Mouse (Mus musculus) thymus, postnatal 36 days (tissue): ENCODE measurements around the gene Gprin1.

Experiments
- DNase-seq, 2 experiments: peaks; one replicate each; pipeline ENCODE4 v3.0.0; 2022; ENCODE audit warnings: mixed read lengths in 2 of 2

The Gprin1 gene

DNA sequence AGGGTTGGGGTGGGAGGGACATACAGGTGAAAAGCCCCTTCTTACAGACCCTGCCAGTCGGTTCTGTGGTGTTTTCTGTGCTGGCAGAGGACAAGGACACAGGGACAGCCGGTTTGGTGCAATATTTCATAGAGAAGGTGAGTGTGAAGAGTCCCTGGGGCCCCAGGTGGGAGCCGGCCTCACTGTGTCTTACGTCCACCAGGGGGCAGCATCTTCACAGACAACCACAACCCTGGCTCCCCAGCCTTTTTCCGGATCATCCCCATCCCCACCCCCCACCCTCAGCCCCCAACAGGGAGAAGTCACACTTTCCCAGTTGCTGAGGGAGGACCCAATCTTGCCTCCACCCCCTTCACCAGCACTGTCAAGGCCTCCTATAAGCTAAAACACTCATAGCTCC lies 32.8 kb downstream of the Gprin1 start:
- peak; percentile 37 for DNase-seq

GRCm38 (mm10) chr13:54714996-54715395 lies 34.7 kb downstream of the Gprin1 start:
- DNase-seq: no peak

DNA sequence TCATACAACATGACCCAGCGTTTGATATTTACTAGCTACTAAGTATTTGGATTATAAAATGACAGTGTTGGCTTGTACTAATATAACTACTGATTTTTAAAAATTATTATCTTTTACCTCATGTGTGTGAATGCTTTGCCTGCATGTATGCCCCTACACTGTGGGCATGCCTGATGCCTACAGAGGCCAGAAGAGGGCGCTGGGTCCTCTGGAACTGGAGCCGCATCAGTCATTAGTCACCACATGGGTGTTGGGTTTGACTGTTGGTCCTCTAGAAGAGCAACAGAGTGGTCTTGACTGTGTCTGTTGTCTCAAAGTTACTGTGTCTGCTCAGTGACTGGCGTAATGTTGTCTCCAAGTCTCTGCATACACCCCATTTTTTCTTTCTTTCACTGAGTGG lies 35.3 kb downstream of the Gprin1 start:
- DNase-seq: no peak

DNA sequence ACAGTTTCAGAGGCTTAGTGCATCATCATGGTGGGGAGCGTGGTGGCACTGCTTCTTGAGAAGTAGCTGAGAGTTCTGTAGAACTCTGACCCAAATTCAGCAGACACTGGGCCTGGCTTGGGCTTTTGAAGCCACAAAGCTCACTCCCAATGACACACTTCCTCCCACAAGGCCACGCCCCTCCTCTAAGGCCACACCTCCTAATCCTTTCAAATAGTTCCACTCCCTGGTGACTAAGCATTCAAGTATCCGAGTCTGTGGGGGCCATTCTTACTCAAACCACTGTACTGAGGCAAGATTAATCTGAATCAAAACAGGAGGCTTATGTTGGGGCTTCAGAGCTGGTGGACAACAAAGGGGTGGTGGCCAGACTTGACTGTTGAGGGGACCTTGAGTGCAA lies 38.8 kb downstream of the Gprin1 start:
- no peak for DNase-seq

- no peak for DNase-seq
These were observed 44.8 kb downstream of the Gprin1 start for GRCm38 (mm10) chr13:54704890-54705289.

GRCm38 (mm10) chr13:54702507-54702906 lies 47.2 kb downstream of the Gprin1 start:
- DNase-seq: no peak

- no peak for DNase-seq
These were observed 48.4 kb downstream of the Gprin1 start, which contains the start of gene Cdhr2 for GRCm38 (mm10) chr13:54701243-54701642. Cdhr2 (plus strand) TSS chr13:54701461.

GRCm38 (mm10) chr13:54695479-54696230 lies 54.0 kb downstream of the Gprin1 start:
- no peak for DNase-seq

DNA sequence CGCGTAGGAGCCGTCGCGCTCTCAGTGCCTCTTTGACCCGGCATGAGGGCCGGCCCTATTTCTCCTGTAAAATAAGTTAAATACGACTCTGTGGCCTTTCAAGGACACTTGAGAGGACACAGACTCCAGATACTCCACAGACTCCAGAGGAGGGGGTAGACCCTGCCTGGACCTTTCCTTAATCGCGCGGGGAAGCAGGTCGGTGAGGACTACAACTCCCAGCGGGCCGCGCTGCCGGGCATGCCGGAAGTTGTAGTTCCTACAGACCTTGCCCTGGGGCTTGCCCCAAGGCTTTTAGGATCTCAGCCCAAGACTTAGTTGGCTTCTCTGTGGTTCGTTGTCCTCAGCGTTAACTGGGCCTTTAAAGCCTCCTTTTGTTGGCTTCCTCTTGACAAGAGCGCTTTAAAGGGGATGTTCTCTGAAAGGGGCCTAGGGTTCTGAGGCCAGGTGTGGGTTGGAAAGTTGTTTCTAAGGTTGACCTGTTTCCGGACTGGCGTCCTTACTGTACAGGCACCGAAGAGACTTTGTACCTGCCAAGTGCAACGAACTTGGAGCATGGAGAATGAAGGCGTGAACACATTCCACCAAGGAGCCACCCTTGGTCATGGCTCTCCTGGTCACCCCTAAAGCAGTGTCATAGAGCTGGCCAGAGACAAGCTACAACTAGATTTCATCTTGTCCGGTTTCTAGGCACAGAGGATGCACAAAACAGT lies 55.2 kb downstream of the Gprin1 start:
- peak; percentile 90 to 91 for DNase-seq

DNA sequence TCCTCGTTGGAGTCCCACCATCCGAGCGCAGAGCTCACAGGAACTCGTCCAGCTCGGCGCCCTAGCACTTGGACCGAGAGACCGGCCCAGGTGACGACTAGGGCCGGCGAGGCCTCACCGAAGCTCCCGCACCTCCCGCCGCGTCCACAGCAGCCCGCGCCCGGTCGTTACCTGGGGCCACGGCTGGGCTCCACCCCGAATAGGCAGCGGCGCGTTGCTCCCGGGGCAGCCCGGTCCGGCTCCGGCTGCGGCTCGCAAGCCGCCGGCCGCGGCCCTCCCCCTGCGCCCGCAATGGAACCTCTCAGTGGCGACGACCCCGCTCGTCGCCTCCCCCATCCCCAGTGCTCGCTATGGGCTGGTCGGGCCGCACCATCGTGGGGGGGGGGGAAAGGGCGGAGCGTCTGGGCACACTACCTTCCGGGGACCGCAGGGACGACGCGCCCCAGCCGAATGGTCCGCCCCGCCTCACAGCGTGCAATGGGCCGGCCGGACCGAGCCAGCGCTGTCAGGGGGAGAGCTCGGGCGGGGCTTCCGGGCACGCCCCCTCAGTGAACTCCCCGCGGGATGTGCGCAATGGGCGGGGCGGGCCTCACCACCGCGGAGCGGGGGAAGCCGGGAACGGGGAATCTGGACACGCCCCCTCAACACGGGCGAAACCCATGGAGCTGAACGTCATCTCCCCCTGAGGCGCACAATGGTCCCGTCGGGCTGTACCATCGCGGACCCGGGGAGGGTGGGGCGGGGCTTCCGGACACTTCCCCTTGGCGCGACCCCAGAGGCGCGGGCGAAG lies 55.9 kb downstream of the Gprin1 start, which contains the start of gene Rnf44:
Gene Rnf44 (minus strand): TSS at position 350 of the 790 bp plus-strand sequence.
- peak; percentile 98 to 99 for DNase-seq

DNA sequence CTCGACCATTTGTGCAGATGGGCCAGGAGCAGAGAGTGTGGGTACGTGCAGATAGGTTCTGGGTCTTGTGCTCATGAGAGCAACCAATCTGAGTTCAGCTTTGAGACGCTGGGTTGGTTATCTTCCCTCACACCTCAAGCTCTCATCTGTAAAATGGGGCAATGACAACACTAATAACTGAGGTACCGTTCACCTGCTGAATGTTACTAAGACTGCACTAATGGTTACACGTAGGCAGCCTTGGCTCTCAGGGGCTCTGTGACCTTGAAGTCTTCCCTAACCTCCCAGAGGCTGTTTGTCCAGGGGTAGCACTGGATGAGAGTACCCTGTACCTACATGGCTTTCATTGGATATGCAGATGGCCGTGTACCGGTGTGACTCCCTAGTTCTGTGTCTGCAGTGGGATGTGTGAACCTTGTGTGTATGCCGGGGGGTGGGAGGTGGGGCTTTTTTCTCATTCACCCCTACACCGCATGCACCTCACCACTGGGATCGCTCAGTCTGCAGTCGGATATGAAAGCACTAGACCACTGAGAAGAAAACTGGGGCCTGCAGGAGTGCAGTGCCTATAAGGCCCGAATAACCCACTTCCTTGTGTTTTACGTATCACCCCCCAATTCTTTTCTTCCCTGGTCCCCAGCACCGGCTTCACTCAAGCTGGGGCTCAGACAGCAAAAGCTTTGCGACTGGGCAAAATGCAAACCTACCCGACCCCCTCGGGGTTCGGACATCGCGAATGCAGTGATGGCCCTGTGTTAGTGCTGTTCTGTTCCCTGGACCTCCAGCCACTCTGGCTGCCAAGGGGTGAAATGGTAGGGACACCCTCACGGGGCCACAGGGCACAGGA lies 56.7 kb downstream of the Gprin1 start:
- DNase-seq: peak in 1 of 2 experiments; percentile 47

DNA sequence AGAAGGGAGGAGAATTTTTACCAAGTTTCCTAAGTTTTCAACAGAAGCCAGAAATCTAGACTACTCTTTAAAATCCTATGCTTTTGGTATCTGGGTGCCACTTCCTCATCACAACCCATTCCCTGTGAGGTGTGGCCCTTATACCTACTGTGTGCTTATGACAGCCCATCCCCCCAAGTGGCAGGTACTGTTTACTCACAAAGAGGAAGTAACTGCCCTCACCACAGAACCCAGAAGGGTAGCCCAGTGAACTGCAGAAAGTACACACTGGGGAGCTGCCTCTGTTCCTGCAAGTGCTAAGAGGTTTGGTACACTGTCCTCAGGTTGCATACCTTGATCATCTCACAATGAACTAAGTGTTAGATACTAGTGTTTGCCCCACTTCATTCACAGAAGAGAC lies 57.9 kb downstream of the Gprin1 start:
- DNase-seq: peak in 1 of 2 experiments; percentile 29

DNA sequence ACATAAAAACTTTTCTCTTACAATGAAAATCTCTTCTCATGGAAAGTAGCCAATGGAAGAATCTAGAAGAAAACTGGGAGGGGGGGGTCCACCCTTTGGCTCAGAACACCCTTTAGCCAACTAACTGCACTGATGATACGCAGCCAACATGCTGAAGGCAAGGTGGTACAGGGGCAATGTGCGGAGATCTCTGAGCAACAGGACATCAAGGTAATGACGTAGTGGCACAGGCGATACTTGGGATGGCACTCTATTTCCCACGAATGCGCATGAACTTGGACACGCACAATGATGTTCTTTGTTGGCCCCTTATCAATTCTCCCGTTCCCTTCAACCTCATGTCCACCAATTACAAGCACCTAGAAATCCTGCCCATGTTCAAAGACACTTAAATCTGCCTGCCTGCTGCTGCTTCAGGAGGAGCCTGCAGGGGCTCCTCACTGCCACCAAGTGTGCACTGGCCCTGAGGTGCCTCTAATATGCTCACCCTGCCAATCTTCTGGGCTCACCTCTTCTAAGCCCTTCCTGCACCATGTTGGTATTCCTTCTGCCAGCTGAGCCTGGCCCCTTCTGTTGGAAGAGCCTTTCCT lies 59.4 kb downstream of the Gprin1 start:
- no peak for DNase-seq

- DNase-seq: peak; percentile 97
These were observed 61.9 kb downstream of the Gprin1 start for GRCm38 (mm10) chr13:54687575-54688424.

- peak; percentile 87 to 92 for DNase-seq
These were observed 62.6 kb downstream of the Gprin1 start for GRCm38 (mm10) chr13:54687096-54687495.
